Mouse (Mus musculus) C2C12 (cell line): ENCODE results near the gene Smurf1.

Source experiments
- CTCF ChIP-seq: IDR thresholded peaks from one replicate; pipeline ENCODE4 v1.5.1; 2011; ENCODE audit not compliant: control insufficient read depth, insufficient read depth, insufficient read length
- MAX ChIP-seq: IDR thresholded peaks from one replicate; pipeline ENCODE4 v1.6.1; 2011; ENCODE audit warnings: mild to moderate bottlenecking, control low read depth
- MYOD1 ChIP-seq: IDR thresholded peaks from one replicate; pipeline ENCODE4 v1.6.1; 2011; ENCODE audit warnings: low read depth; ENCODE audit not compliant: control insufficient read depth, insufficient read length
- USF1 ChIP-seq: IDR thresholded peaks from one replicate; pipeline ENCODE4 v1.6.1; 2011; ENCODE audit warnings: low read depth, mild to moderate bottlenecking, control low read depth, moderate library complexity

GRCm38 (mm10) chr5:144913361-144913760 lies 52.3 kb downstream of the Smurf1 start:
- TF ChIP-seq CTCF (no peak), MYOD1 (no peak), MAX (no peak), USF1 (peak; percentile 78)
